Comparison of ENCODE assay signal across 13 mouse cellular contexts in genomic region chr11:85917993-85918325, GRCm38 (mm10). TPM values are rescaled to one million over a fixed set of nuclear protein-coding genes. Genes with fewer than 3 reads are reported as not detected.
DNase-seq lines count a peak whose midpoint lies in the region; ATAC-seq and TF ChIP-seq lines count a peak whose summit lies in the region.
"Had no signal": no experiment of that assay in that cellular context is flagged by ENCODE, and none has a peak within 500 bp of the region (broad histone marks: within the 10 kb centered on the region; RNA-seq: fewer than 3 reads in every experiment).

No protein-coding gene starts in this region.

- no peak overlapping the region for H3K9ac ChIP-seq in lung, embryonic 14.5 days
- no peak overlapping the region for H3K9ac ChIP-seq in hindbrain, embryonic 12.5 days

- H3K36me3 ChIP-seq in lung, embryonic 14.5 days (ENCODE audit: insufficient read depth), result peaks cover 31% of the 10 kb centered on the region
- no peaks in the 10 kb centered on the region for H3K36me3 ChIP-seq in hindbrain, embryonic 12.5 days

- H3K27me3 ChIP-seq in lung, embryonic 14.5 days (ENCODE audit: insufficient read depth, low read length), result peaks cover 1% of the 10 kb centered on the region; the same call in 1 of the 2 replicates
- H3K27me3 ChIP-seq in hindbrain, embryonic 12.5 days, result peaks cover 21% of the 10 kb centered on the region

- peaks cover 11% of the 10 kb centered on the region; the same call in 1 of the 2 replicates for H3K4me1 ChIP-seq in lung, embryonic 14.5 days (ENCODE audit: insufficient read depth)
- H3K4me1 ChIP-seq in lung, adult 2 months (ENCODE audit: control insufficient read depth, insufficient read depth, low read length), result no peaks in the 10 kb centered on the region
- H3K4me1 ChIP-seq in hindbrain, embryonic 12.5 days, result peaks cover 35% of the 10 kb centered on the region

- no peak for TF ChIP-seq POLR2A in lung, adult 2 months (IDR thresholded peaks at IDR 0.05; ENCODE audit: borderline replicate concordance, extremely low read depth, low read depth, low read length)

- ATAC-seq in lung, embryonic 14.5 days (ENCODE audit: insufficient read depth), result peak; percentile 44
- peak; percentile 27; the same call in 1 of the 2 replicates for ATAC-seq in hindbrain, embryonic 12.5 days (ENCODE audit: low FRiP score)
- ATAC-seq: CD4-positive, CD25-positive, alpha-beta regulatory T cell, adult 4 months had no signal

- WGBS in lung, embryonic 14.5 days, result 14% methylated on average over 11 of the region's 11 CpGs
- 37% methylated on average over 11 of the region's 11 CpGs for WGBS in lung, adult 2 months
- 5% methylated on average over 11 of the region's 11 CpGs for WGBS in hindbrain, embryonic 12.5 days

- H3K4me3 ChIP-seq in lung, embryonic 14.5 days (ENCODE audit: low read depth, low read length), result no peak overlapping the region
- no peak overlapping the region for H3K4me3 ChIP-seq in lung, adult 2 months (replicated peaks; ENCODE audit: extremely low read depth, low read depth, low read length)
- H3K4me3 ChIP-seq in hindbrain, embryonic 12.5 days, result no peak overlapping the region
- H3K4me3 ChIP-seq: gastrocnemius, adult 2 months had no signal

- TF ChIP-seq CTCF in lung, embryonic 14.5 days (IDR thresholded peaks at IDR 0.05; ENCODE audit: low read depth), result no peak
- no peak for TF ChIP-seq CTCF in lung, adult 2 months (IDR thresholded peaks at IDR 0.05; ENCODE audit: insufficient read depth, low read length)

- intact Hi-C loops in left cerebral cortex, postnatal 4 days (cut with DNase I), result no loop called here

- H3K4me2 ChIP-seq in lung, embryonic 14.5 days, result no peak overlapping the region
- peak overlapping the region; percentile 27; the same call in 1 of the 2 replicates for H3K4me2 ChIP-seq in hindbrain, embryonic 12.5 days (replicated peaks)

- peak overlapping the region; percentile 25; the same call in 1 of the 2 replicates for H3K27ac ChIP-seq in lung, embryonic 14.5 days (ENCODE audit: low read depth)
- H3K27ac ChIP-seq in hindbrain, embryonic 12.5 days, result peak overlapping the region; percentile 72
- H3K27ac ChIP-seq: gastrocnemius, adult 2 months; kidney, postnatal 0 days had no signal

- peak; percentile 76 for DNase-seq in lung, embryonic 14.5 days
- DNase-seq in lung, adult 2 months, result no peak
- peak; percentile 34 for DNase-seq in lung, postnatal 25 days (ENCODE audit: low spot score)
- peak; percentile 48 for DNase-seq in retina, embryonic 14.5 days (ENCODE audit: low spot score)
- no peak for DNase-seq in ovary, postnatal 14 days (ENCODE audit: low spot score)
- DNase-seq in c-Kit-positive CD71-positive TER-119-positive erythroid progenitor cells, embryonic 14.5 days (ENCODE audit: low spot score), result no peak
- no peak for DNase-seq in left cerebral cortex, postnatal 4 days
- DNase-seq: gastrocnemius, adult 2 months had no signal

- no peaks in the 10 kb centered on the region for H3K9me3 ChIP-seq in lung, embryonic 14.5 days (ENCODE audit: low read depth, low read length)
- no peaks in the 10 kb centered on the region for H3K9me3 ChIP-seq in hindbrain, embryonic 12.5 days (replicated peaks)

RNA-seq across cellular contexts. Expression of gene Tbx4, which starts 31.7 kb away (rescaled TPM):
- polyA plus RNA-seq in lung, embryonic 14.5 days (2014; fragmentation: Nextera tagmentation; extraction: Ambion mirVana), result 67.9 and 73.4 TPM in 2 replicates
- polyA plus RNA-seq in lung, adult 2 months (2012; rRNA removed), result 79.5 and 80.4 TPM in 2 replicates
- polyA plus RNA-seq in hindbrain, embryonic 12.5 days (2016; fragmentation: Nextera tagmentation; extraction: Ambion mirVana), result 0.57 and 0.94 TPM in 2 replicates
- total RNA-seq in left cerebral cortex, postnatal 4 days (2021), result under 1 TPM; 0.12 to 0.38 TPM
- total RNA-seq: common myeloid progenitor, adult 5-6 weeks; neutrophil, adult 5-6 weeks had no signal
- polyA plus RNA-seq: CD4-positive, CD25-positive, alpha-beta regulatory T cell, adult 4 months had no signal

Comparison
In these comparisons a context has a peak if more than half of its experiments do, and no peak if none do; other contexts are left out.
1. DNase-seq: peak in lung, embryonic 14.5 days (single experiment), lung, postnatal 25 days (single experiment) and retina, embryonic 14.5 days (single experiment); none in lung, adult 2 months (single experiment), ovary, postnatal 14 days (single experiment), c-Kit-positive CD71-positive TER-119-positive erythroid progenitor cells, embryonic 14.5 days (single experiment) and left cerebral cortex, postnatal 4 days (single experiment).
2. RNA of gene Tbx4, which starts 31.7 kb away (polyA plus RNA-seq): 79.5 to 80.4 TPM in lung, adult 2 months and 67.9 to 73.4 TPM in lung, embryonic 14.5 days; 0.57 to 0.94 TPM in hindbrain, embryonic 12.5 days; every median in the first group is over 10 times any median in the second.